Mouse (Mus musculus) monocyte, adult 5-6 weeks (primary cell): Measurements from ENCODE around the gene Acot9. TPM values are rescaled to one million over a fixed set of nuclear protein-coding genes. Genes with fewer than 3 reads are reported as not detected.

ENCODE experiments used
- ATAC-seq: fragments of 153-309, 156-312 bp; replicated peaks from 2 replicates; pipeline ENCODE4 v1.8.0; 2017; ENCODE audit warnings: mild to moderate bottlenecking; ENCODE audit not compliant: low TSS enrichment, insufficient number of reproducible peaks, severe bottlenecking, poor library complexity, low FRiP score
- total RNA-seq: library from RNA; stranded (forward); fragments of 200-1000, 200-491, 200-594 nt; gene quantifications from 3 replicates; pipeline ENCODE4 v1.2.3, GENCODE M21; 2017

Gene Acot9
- 93.2 to 185 TPM (median 176 TPM) in 3 replicates for total RNA-seq

GRCm38 (mm10) chrX:155262235-155262914 lies at the start of gene Acot9:
Gene Acot9, plus strand, starts transcription at chrX:155262443.
- peak; percentile 94 for ATAC-seq

GRCm38 (mm10) chrX:155214291-155215136 lies 47.7 kb upstream of the Acot9 start:
- no peak for ATAC-seq

GRCm38 (mm10) chrX:155215501-155216248 lies 46.6 kb upstream of the Acot9 start:
- no peak; the same call in 1 of the 2 replicates for ATAC-seq

- peak; percentile 91 for ATAC-seq
Measured at GRCm38 (mm10) chrX:155216271-155216670, 46.0 kb upstream of the Acot9 start, which contains the start of gene Sat1. Gene Sat1, minus strand, starts transcription at chrX:155216449.

GRCm38 (mm10) chrX:155218277-155218676 lies 44.0 kb upstream of the Acot9 start:
- no peak for ATAC-seq

GRCm38 (mm10) chrX:155256856-155257255 lies 5.4 kb upstream of the Acot9 start:
- no peak for ATAC-seq

GRCm38 (mm10) chrX:155262915-155263252 lies 641 bp downstream of the Acot9 start:
- no peak for ATAC-seq

GRCm38 (mm10) chrX:155278483-155278882 lies 16.2 kb downstream of the Acot9 start:
- ATAC-seq = peak; percentile 69; the same call in 1 of the 2 replicates

GRCm38 (mm10) chrX:155280427-155281044 lies 18.3 kb downstream of the Acot9 start:
- ATAC-seq = peak; percentile 84

- ATAC-seq = no peak
Measured at GRCm38 (mm10) chrX:155306390-155306789, 44.1 kb downstream of the Acot9 start.

- peak; percentile 50; the same call in 1 of the 2 replicates for ATAC-seq
Measured at GRCm38 (mm10) chrX:155318005-155318404, 55.8 kb downstream of the Acot9 start.

GRCm38 (mm10) chrX:155337567-155337904 lies 75.3 kb downstream of the Acot9 start:
- ATAC-seq = no peak

GRCm38 (mm10) chrX:155337905-155338721 lies 75.9 kb downstream of the Acot9 start:
- peak; percentile 75 for ATAC-seq

- ATAC-seq = no peak
Measured at GRCm38 (mm10) chrX:155340654-155341053, 78.4 kb downstream of the Acot9 start, which contains the start of gene Prdx4. Gene Prdx4, minus strand, starts transcription at chrX:155340754.

GRCm38 (mm10) chrX:155346249-155346648 lies 84.0 kb downstream of the Acot9 start:
- ATAC-seq = no peak
